Mouse (Mus musculus) lung, postnatal 0 days (tissue): Measurements from ENCODE around the gene Parp14.

Experiments
- CTCF ChIP-seq: IDR thresholded peaks from 2 replicates; pipeline ENCODE4 v1.5.1; 2016; ENCODE audit warnings: antibody characterized with exemption, mild to moderate bottlenecking
- EP300 ChIP-seq: IDR thresholded peaks from 2 replicates; pipeline ENCODE4 v1.6.1; 2016; ENCODE audit warnings: antibody characterized with exemption, mild to moderate bottlenecking, control low read depth

GRCm38 (mm10) chr16:35787568-35788189, 83.7 kb downstream of the Parp14 start:
- TF ChIP-seq CTCF (no peak), EP300 (no peak)
